In genomic region chr4:155482125-155482480, GRCm38 (mm10) we compare ENCODE assay signal across 11 mouse cellular contexts. TPM values are rescaled to one million over a fixed set of nuclear protein-coding genes. Genes with fewer than 3 reads are reported as not detected.
A peak's percentile ranks its signal among the peaks of the same experiment; 100 is the strongest.
DNase-seq lines count a peak whose midpoint lies in the region; ATAC-seq and TF ChIP-seq lines count a peak whose summit lies in the region.
"Had no signal": no experiment of that assay in that cellular context is flagged by ENCODE, and none has a peak within 500 bp of the region (broad histone marks: within the 10 kb centered on the region; RNA-seq: fewer than 3 reads in every experiment).

No protein-coding gene starts in this region.

- TF ChIP-seq EP300 in lung, postnatal 0 days (IDR thresholded peaks at IDR 0.05), result no peak
- no peak for TF ChIP-seq EP300 in stomach, postnatal 0 days (optimal IDR thresholded peaks at IDR 0.05)

- no peak for TF ChIP-seq CTCF in lung, postnatal 0 days (IDR thresholded peaks at IDR 0.05)
- TF ChIP-seq CTCF in lung, adult 2 months (IDR thresholded peaks at IDR 0.05; ENCODE audit: insufficient read depth, low read length), result no peak
- no peak for TF ChIP-seq CTCF in stomach, postnatal 0 days (IDR thresholded peaks at IDR 0.05; ENCODE audit: low read depth)

- 89% methylated on average over 6 of the region's 6 CpGs for WGBS in hindbrain, embryonic 13.5 days
- 94% methylated on average over 6 of the region's 6 CpGs for WGBS in hindbrain, embryonic 11.5 days
- 88% methylated on average over 6 of the region's 6 CpGs for WGBS in lung, postnatal 0 days
- 74% methylated on average over 6 of the region's 6 CpGs for WGBS in lung, adult 2 months
- 91% methylated on average over 6 of the region's 6 CpGs for WGBS in intestine, embryonic 15.5 days
- WGBS in stomach, postnatal 0 days, result 82% methylated on average over 6 of the region's 6 CpGs

- no peak overlapping the region for H3K4me2 ChIP-seq in hindbrain, embryonic 13.5 days
- H3K4me2 ChIP-seq in hindbrain, embryonic 11.5 days (replicated peaks; ENCODE audit: low read depth, low read length), result no peak overlapping the region
- peak overlapping the region; percentile 59 for H3K4me2 ChIP-seq in lung, postnatal 0 days (replicated peaks; ENCODE audit: low read depth, low read length)
- peak overlapping the region; percentile 59; the same call in 1 of the 2 replicates for H3K4me2 ChIP-seq in intestine, embryonic 15.5 days (replicated peaks)
- H3K4me2 ChIP-seq in stomach, postnatal 0 days (replicated peaks; ENCODE audit: low read depth), result peak overlapping the region; percentile 62

- no peaks in the 10 kb centered on the region for H3K9me3 ChIP-seq in hindbrain, embryonic 13.5 days
- H3K9me3 ChIP-seq in hindbrain, embryonic 11.5 days (ENCODE audit: control insufficient read depth, low read length), result no peaks in the 10 kb centered on the region
- no peaks in the 10 kb centered on the region for H3K9me3 ChIP-seq in lung, postnatal 0 days (ENCODE audit: low read length)
- H3K9me3 ChIP-seq in intestine, embryonic 15.5 days, result no peaks in the 10 kb centered on the region
- H3K9me3 ChIP-seq in stomach, postnatal 0 days (ENCODE audit: control insufficient read depth, low read length), result no peaks in the 10 kb centered on the region
- H3K9me3 ChIP-seq: hindbrain, embryonic 12.5 days had no signal

- H3K9ac ChIP-seq in hindbrain, embryonic 13.5 days, result 0 out of 2 replicates have a peak overlapping the region, but pooled peaks have one; percentile 13
- no peak overlapping the region for H3K9ac ChIP-seq in hindbrain, embryonic 11.5 days (ENCODE audit: low read depth, low read length)
- 0 out of 2 replicates have a peak overlapping the region, but pooled peaks have one; percentile 16 for H3K9ac ChIP-seq in lung, postnatal 0 days (replicated peaks; ENCODE audit: low read depth)
- H3K9ac ChIP-seq in intestine, embryonic 15.5 days, result no peak overlapping the region
- no peak overlapping the region for H3K9ac ChIP-seq in stomach, postnatal 0 days (ENCODE audit: low read length)
- H3K9ac ChIP-seq: hindbrain, embryonic 12.5 days had no signal

- no peak for TF ChIP-seq POLR2A in lung, adult 2 months (IDR thresholded peaks at IDR 0.05; ENCODE audit: borderline replicate concordance, extremely low read depth, low read depth, low read length)

- ATAC-seq in hindbrain, embryonic 13.5 days (ENCODE audit: low FRiP score), result no peak
- ATAC-seq in hindbrain, embryonic 11.5 days (ENCODE audit: low FRiP score), result no peak
- no peak for ATAC-seq in lung, postnatal 0 days
- ATAC-seq in intestine, embryonic 15.5 days, result no peak
- ATAC-seq in stomach, postnatal 0 days (ENCODE audit: low FRiP score, low TSS enrichment), result no peak
- ATAC-seq in megakaryocyte progenitor cell, adult 5-6 weeks (replicated peaks; ENCODE audit: poor library complexity), result no peak

- peaks cover 3% of the 10 kb centered on the region; the same call in 1 of the 2 replicates for H3K27me3 ChIP-seq in hindbrain, embryonic 13.5 days
- H3K27me3 ChIP-seq in hindbrain, embryonic 11.5 days (ENCODE audit: control insufficient read depth, insufficient read depth, low read length), result no peaks in the 10 kb centered on the region
- no peaks in the 10 kb centered on the region for H3K27me3 ChIP-seq in lung, postnatal 0 days (replicated peaks; ENCODE audit: insufficient read depth, low read length)
- no peaks in the 10 kb centered on the region for H3K27me3 ChIP-seq in intestine, embryonic 15.5 days (replicated peaks)
- no peaks in the 10 kb centered on the region for H3K27me3 ChIP-seq in stomach, postnatal 0 days (ENCODE audit: control insufficient read depth, insufficient read depth, low read length)

- peaks cover 5% of the 10 kb centered on the region; the same call in 1 of the 2 replicates for H3K4me1 ChIP-seq in hindbrain, embryonic 13.5 days (replicated peaks)
- 0 out of 2 replicates have a peak, but pooled peaks cover 2% of the 10 kb centered on the region for H3K4me1 ChIP-seq in hindbrain, embryonic 11.5 days (replicated peaks; ENCODE audit: control insufficient read depth, insufficient read depth, low read length)
- H3K4me1 ChIP-seq in lung, postnatal 0 days (ENCODE audit: insufficient read depth, low read depth, low read length), result peaks cover 10% of the 10 kb centered on the region
- H3K4me1 ChIP-seq in lung, adult 2 months (ENCODE audit: control insufficient read depth, insufficient read depth, low read length), result peaks cover 12% of the 10 kb centered on the region
- H3K4me1 ChIP-seq in intestine, embryonic 15.5 days (replicated peaks), result peaks cover 13% of the 10 kb centered on the region
- H3K4me1 ChIP-seq in stomach, postnatal 0 days (replicated peaks; ENCODE audit: control insufficient read depth, insufficient read depth), result 0 out of 2 replicates have a peak, but pooled peaks cover 5% of the 10 kb centered on the region

- DNase-seq in hindbrain, embryonic 11.5 days (ENCODE audit: low spot score), result no peak
- no peak for DNase-seq in lung, postnatal 0 days (ENCODE audit: low spot score)
- DNase-seq in lung, adult 2 months, result no peak
- no peak for DNase-seq in stomach, postnatal 0 days (ENCODE audit: low spot score)

- no peak overlapping the region for H3K27ac ChIP-seq in hindbrain, embryonic 13.5 days
- H3K27ac ChIP-seq in hindbrain, embryonic 11.5 days (ENCODE audit: low read depth, low read length), result no peak overlapping the region
- peak overlapping the region; percentile 68 for H3K27ac ChIP-seq in lung, postnatal 0 days (ENCODE audit: low read length)
- no peak overlapping the region for H3K27ac ChIP-seq in intestine, embryonic 15.5 days
- H3K27ac ChIP-seq in stomach, postnatal 0 days (replicated peaks), result peak overlapping the region; percentile 70
- H3K27ac ChIP-seq: hindbrain, embryonic 12.5 days had no signal

- H3K36me3 ChIP-seq in hindbrain, embryonic 13.5 days, result no peaks in the 10 kb centered on the region
- H3K36me3 ChIP-seq in hindbrain, embryonic 11.5 days (ENCODE audit: control insufficient read depth, insufficient read depth, low read length), result no peaks in the 10 kb centered on the region
- H3K36me3 ChIP-seq in lung, postnatal 0 days (ENCODE audit: insufficient read depth, low read length), result no peaks in the 10 kb centered on the region
- no peaks in the 10 kb centered on the region for H3K36me3 ChIP-seq in intestine, embryonic 15.5 days
- H3K36me3 ChIP-seq in stomach, postnatal 0 days (ENCODE audit: control insufficient read depth, insufficient read depth, low read length), result no peaks in the 10 kb centered on the region
- H3K36me3 ChIP-seq: hindbrain, embryonic 12.5 days had no signal

- H3K4me3 ChIP-seq in hindbrain, embryonic 13.5 days, result no peak overlapping the region
- no peak overlapping the region for H3K4me3 ChIP-seq in hindbrain, embryonic 11.5 days (ENCODE audit: low read depth, low read length)
- no peak overlapping the region for H3K4me3 ChIP-seq in lung, postnatal 0 days (ENCODE audit: low read depth, low read length)
- H3K4me3 ChIP-seq in lung, adult 2 months (replicated peaks; ENCODE audit: extremely low read depth, low read depth, low read length), result no peak overlapping the region
- H3K4me3 ChIP-seq in intestine, embryonic 15.5 days (replicated peaks), result no peak overlapping the region
- H3K4me3 ChIP-seq in stomach, postnatal 0 days (ENCODE audit: low read depth, low read length), result no peak overlapping the region
- H3K4me3 ChIP-seq: hindbrain, embryonic 12.5 days had no signal

RNA-seq across cellular contexts. Expression of gene Gnb1, which starts 9.1 kb away (rescaled TPM):
- polyA plus RNA-seq in hindbrain, embryonic 13.5 days (2015; fragmentation: Nextera tagmentation; extraction: Ambion mirVana), result 1,012 and 1,052 TPM in 2 replicates
- 826 and 832 TPM in 2 replicates for polyA plus RNA-seq in hindbrain, embryonic 11.5 days (2014; fragmentation: Nextera tagmentation; extraction: Ambion mirVana)
- polyA plus RNA-seq in lung, postnatal 0 days (2015; fragmentation: Nextera tagmentation; extraction: Ambion mirVana), result 445 and 452 TPM in 2 replicates
- 683 and 872 TPM in 2 replicates for polyA plus RNA-seq in lung, adult 2 months (2012; rRNA removed)
- 460 and 467 TPM in 2 replicates for polyA plus RNA-seq in intestine, embryonic 15.5 days (2015; fragmentation: Nextera tagmentation; extraction: Ambion mirVana)
- 263 and 272 TPM in 2 replicates for polyA plus RNA-seq in stomach, postnatal 0 days (2015; fragmentation: Nextera tagmentation; extraction: Ambion mirVana)
- 230 and 233 TPM in 2 replicates for total RNA-seq in megakaryocyte progenitor cell, adult 5-6 weeks (2015)
- total RNA-seq in megakaryocyte progenitor cell, adult 5-6 weeks (2017), result 165 and 170 TPM in 2 replicates

RNA-seq across cellular contexts. Expression of gene Tmem52, which starts 13.2 kb away (rescaled TPM):
- polyA plus RNA-seq in hindbrain, embryonic 13.5 days (2015; fragmentation: Nextera tagmentation; extraction: Ambion mirVana), result not detected in 2 replicates
- polyA plus RNA-seq in hindbrain, embryonic 11.5 days (2014; fragmentation: Nextera tagmentation; extraction: Ambion mirVana), result 0.37 TPM in 1 of 2 replicates, not detected in the other
- 1.6 and 2.1 TPM in 2 replicates for polyA plus RNA-seq in lung, postnatal 0 days (2015; fragmentation: Nextera tagmentation; extraction: Ambion mirVana)
- 3.5 and 5.2 TPM in 2 replicates for polyA plus RNA-seq in lung, adult 2 months (2012; rRNA removed)
- polyA plus RNA-seq in intestine, embryonic 15.5 days (2015; fragmentation: Nextera tagmentation; extraction: Ambion mirVana), result 2.1 and 2.2 TPM in 2 replicates
- 0.21 TPM in 1 of 2 replicates, not detected in the other for polyA plus RNA-seq in stomach, postnatal 0 days (2015; fragmentation: Nextera tagmentation; extraction: Ambion mirVana)
- total RNA-seq in megakaryocyte progenitor cell, adult 5-6 weeks (2015), result 0.15 TPM in 1 of 2 replicates, not detected in the other
- total RNA-seq in megakaryocyte progenitor cell, adult 5-6 weeks (2017), result not detected in 2 replicates
- total RNA-seq: common myeloid progenitor, adult 5-6 weeks; neutrophil, adult 5-6 weeks had no signal
- polyA plus RNA-seq: forebrain, embryonic 14.5 days; hindbrain, embryonic 12.5 days had no signal

Comparison
In these comparisons a context has a peak if more than half of its experiments do, and no peak if none do; other contexts are left out.
1. H3K9ac ChIP-seq: peak in hindbrain, embryonic 13.5 days (single experiment) and lung, postnatal 0 days (single experiment); none in hindbrain, embryonic 11.5 days (single experiment), intestine, embryonic 15.5 days (single experiment) and stomach, postnatal 0 days (single experiment).
2. H3K27ac ChIP-seq: peak in lung, postnatal 0 days (single experiment) and stomach, postnatal 0 days (single experiment); none in hindbrain, embryonic 13.5 days (single experiment), hindbrain, embryonic 11.5 days (single experiment) and intestine, embryonic 15.5 days (single experiment).
3. H3K4me2 ChIP-seq: peak in lung, postnatal 0 days (single experiment), intestine, embryonic 15.5 days (single experiment) and stomach, postnatal 0 days (single experiment); none in hindbrain, embryonic 13.5 days (single experiment) and hindbrain, embryonic 11.5 days (single experiment).